10 mouse cellular contexts compared by ENCODE assay signal in the genomic region with DNA sequence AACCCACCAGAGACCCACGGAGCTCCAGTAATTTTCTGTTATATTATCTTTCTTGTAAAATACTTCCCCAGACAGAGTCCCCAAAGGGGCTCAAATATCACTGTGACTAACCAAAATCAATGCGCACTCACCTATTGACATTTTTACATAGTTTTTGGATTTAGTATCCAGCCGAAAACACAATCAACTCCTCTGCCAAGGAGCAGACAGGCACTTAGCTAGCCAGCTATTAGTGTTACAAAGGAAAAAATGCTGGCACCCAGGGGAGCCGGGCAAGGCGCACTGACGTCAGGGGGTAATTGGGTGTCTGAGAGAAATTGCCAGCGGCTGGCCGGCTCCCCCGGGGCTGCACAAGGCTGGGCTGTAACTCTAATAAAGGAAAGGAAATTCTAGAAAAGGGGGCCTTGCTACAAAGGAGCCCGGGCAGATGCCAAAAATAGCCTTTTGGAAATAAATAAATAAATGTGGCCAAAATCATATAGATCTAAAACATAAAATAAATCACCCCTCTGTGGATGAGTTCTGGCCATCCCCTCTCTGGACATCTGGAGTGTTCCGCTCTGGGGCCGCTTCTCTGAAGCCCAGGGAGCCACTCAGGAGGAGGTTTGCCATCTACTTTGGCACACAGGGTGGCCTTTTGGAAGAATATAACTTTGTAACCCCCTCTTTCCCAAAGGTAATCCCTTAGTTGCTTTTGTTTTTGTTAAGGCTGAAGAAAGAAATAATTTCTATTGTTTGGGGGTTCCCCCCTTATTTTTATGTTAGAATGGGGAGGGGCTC.
DNase-seq lines count a peak whose midpoint lies in the region; ATAC-seq lines count a peak whose summit lies in the region.
"Had no signal": no experiment of that assay in that cellular context is flagged by ENCODE, and none has a peak within 500 bp of the region (broad histone marks: within the 10 kb centered on the region; RNA-seq: fewer than 3 reads in every experiment).

No protein-coding gene starts in this region.

- H3K9me3 ChIP-seq in heart, embryonic 15.5 days (replicated peaks): no peaks in the 10 kb centered on the region
- no peaks in the 10 kb centered on the region for H3K9me3 ChIP-seq in lung, embryonic 16.5 days (ENCODE audit: control insufficient read depth, low read length)
- H3K9me3 ChIP-seq in neural tube, embryonic 15.5 days (replicated peaks): no peaks in the 10 kb centered on the region

- no peak overlapping the region for H3K9ac ChIP-seq in heart, embryonic 15.5 days
- H3K9ac ChIP-seq in lung, embryonic 16.5 days (ENCODE audit: low read length): no peak overlapping the region
- no peak overlapping the region for H3K9ac ChIP-seq in neural tube, embryonic 15.5 days (replicated peaks)

- no peaks in the 10 kb centered on the region for H3K36me3 ChIP-seq in heart, embryonic 15.5 days
- no peaks in the 10 kb centered on the region for H3K36me3 ChIP-seq in lung, embryonic 16.5 days (ENCODE audit: control insufficient read depth, insufficient read depth, low read length)
- no peaks in the 10 kb centered on the region for H3K36me3 ChIP-seq in neural tube, embryonic 15.5 days

- WGBS in heart, embryonic 15.5 days: 43% methylated on average over 12 of the region's 12 CpGs
- WGBS in lung, embryonic 16.5 days: 40% methylated on average over 12 of the region's 12 CpGs
- WGBS in neural tube, embryonic 15.5 days: 23% methylated on average over 12 of the region's 12 CpGs

- peak overlapping the region; percentile 39 for H3K27ac ChIP-seq in heart, embryonic 15.5 days
- H3K27ac ChIP-seq in lung, embryonic 16.5 days (ENCODE audit: low read length): peak overlapping the region; percentile 84
- H3K27ac ChIP-seq in neural tube, embryonic 15.5 days (replicated peaks): peak overlapping the region; percentile 74

- no peaks in the 10 kb centered on the region for H3K27me3 ChIP-seq in heart, embryonic 15.5 days
- no peaks in the 10 kb centered on the region for H3K27me3 ChIP-seq in lung, embryonic 16.5 days (ENCODE audit: control insufficient read depth, insufficient read depth, low read depth, low read length)
- no peaks in the 10 kb centered on the region for H3K27me3 ChIP-seq in neural tube, embryonic 15.5 days (replicated peaks)

- ATAC-seq in heart, embryonic 15.5 days (replicated peaks; ENCODE audit: insufficient number of reproducible peaks, insufficient read depth, low FRiP score, low read depth): no peak
- ATAC-seq in lung, embryonic 16.5 days (ENCODE audit: low read depth): peak; percentile 36
- no peak for ATAC-seq in neural tube, embryonic 15.5 days (ENCODE audit: low FRiP score)
- ATAC-seq in megakaryocyte progenitor cell, adult 5-6 weeks (replicated peaks; ENCODE audit: poor library complexity): no peak

- H3K4me3 ChIP-seq in heart, embryonic 15.5 days: no peak overlapping the region
- no peak overlapping the region for H3K4me3 ChIP-seq in lung, embryonic 16.5 days (ENCODE audit: low read length)
- no peak overlapping the region for H3K4me3 ChIP-seq in neural tube, embryonic 15.5 days (replicated peaks)
- H3K4me3 ChIP-seq: erythroblast, embryonic 14.5 days had no signal

- H3K4me2 ChIP-seq in heart, embryonic 15.5 days: peak overlapping the region; percentile 12; the same call in 1 of the 2 replicates
- H3K4me2 ChIP-seq in lung, embryonic 16.5 days (ENCODE audit: low read depth, low read length): no peak overlapping the region
- H3K4me2 ChIP-seq in neural tube, embryonic 15.5 days: peak overlapping the region; percentile 10; the same call in 1 of the 2 replicates

- H3K4me1 ChIP-seq in heart, embryonic 15.5 days (replicated peaks): peaks cover 68% of the 10 kb centered on the region
- H3K4me1 ChIP-seq in lung, embryonic 16.5 days (replicated peaks; ENCODE audit: control insufficient read depth, insufficient read depth, low read length): peaks cover 56% of the 10 kb centered on the region
- H3K4me1 ChIP-seq in neural tube, embryonic 15.5 days: peaks cover 84% of the 10 kb centered on the region

- DNase-seq in gastrocnemius, adult 18-20 months (ENCODE audit: low spot score): peak; percentile 28
- DNase-seq in gastrocnemius, postnatal 4 days (ENCODE audit: low spot score in 2 of 2): no peak
- DNase-seq in urinary bladder, adult 18-20 months (ENCODE audit: low spot score in 2 of 2): no peak
- no peak for DNase-seq in urinary bladder, adult 2 months (ENCODE audit: low spot score)
- DNase-seq: kidney, postnatal 36 days had no signal
